ENCODE assay signal across 16 mouse cellular contexts in genomic region chr14:31164067-31164466, GRCm38 (mm10). TPM values are rescaled to one million over a fixed set of nuclear protein-coding genes. Genes with fewer than 3 reads are reported as not detected.
A peak's percentile ranks its signal among the peaks of the same experiment; 100 is the strongest.
DNase-seq lines count a peak whose midpoint lies in the region; ATAC-seq lines count a peak whose summit lies in the region.
"Had no signal": no experiment of that assay in that cellular context is flagged by ENCODE, and none has a peak within 500 bp of the region (broad histone marks: within the 10 kb centered on the region; RNA-seq: fewer than 3 reads in every experiment).

No protein-coding gene starts in this region.

- no peak overlapping the region for H3K4me3 ChIP-seq in forebrain, embryonic 16.5 days (replicated peaks; ENCODE audit: low read length)
- no peak overlapping the region for H3K4me3 ChIP-seq in forebrain, embryonic 11.5 days (ENCODE audit: low read depth, low read length)
- no peak overlapping the region for H3K4me3 ChIP-seq in liver, embryonic 13.5 days (replicated peaks)
- H3K4me3 ChIP-seq in midbrain, embryonic 14.5 days (replicated peaks; ENCODE audit: low read depth, low read length), result no peak overlapping the region
- H3K4me3 ChIP-seq: embryonic facial prominence, embryonic 13.5 days; hindbrain, embryonic 12.5 days; lung, embryonic 15.5 days; midbrain, embryonic 13.5 days; neural tube, embryonic 13.5 days had no signal

- WGBS in forebrain, embryonic 16.5 days, result 67% methylated on average over 8 of the region's 8 CpGs
- 80% methylated on average over 8 of the region's 8 CpGs for WGBS in forebrain, embryonic 11.5 days
- WGBS in liver, embryonic 13.5 days (ENCODE audit: insufficient replicate concordance), result 28% methylated on average over 8 of the region's 8 CpGs
- WGBS in midbrain, embryonic 14.5 days, result 84% methylated on average over 8 of the region's 8 CpGs

- peak; percentile 46; the same call in 1 of the 2 replicates for ATAC-seq in forebrain, embryonic 16.5 days
- no peak for ATAC-seq in forebrain, embryonic 11.5 days (replicated peaks; ENCODE audit: low FRiP score)
- ATAC-seq in liver, embryonic 13.5 days (ENCODE audit: low read depth), result 0 out of 2 replicates have a peak, but pooled peaks have one; percentile 6
- ATAC-seq in frontal cortex, adult (ENCODE audit: low TSS enrichment), result no peak
- ATAC-seq in midbrain, embryonic 14.5 days (ENCODE audit: low FRiP score, low TSS enrichment), result no peak
- ATAC-seq: midbrain, embryonic 13.5 days had no signal

- no peak overlapping the region for H3K9ac ChIP-seq in forebrain, embryonic 16.5 days (replicated peaks; ENCODE audit: low read depth, low read length)
- H3K9ac ChIP-seq in forebrain, embryonic 11.5 days (ENCODE audit: low read length), result no peak overlapping the region
- 0 out of 2 replicates have a peak overlapping the region, but pooled peaks have one; percentile 9 for H3K9ac ChIP-seq in liver, embryonic 13.5 days
- H3K9ac ChIP-seq in midbrain, embryonic 14.5 days (replicated peaks; ENCODE audit: low read length), result no peak overlapping the region
- H3K9ac ChIP-seq: embryonic facial prominence, embryonic 13.5 days; hindbrain, embryonic 12.5 days; lung, embryonic 15.5 days; midbrain, embryonic 13.5 days; neural tube, embryonic 13.5 days had no signal

- H3K4me1 ChIP-seq in forebrain, embryonic 16.5 days (replicated peaks; ENCODE audit: control insufficient read depth, insufficient read depth, low read length), result peaks cover 9% of the 10 kb centered on the region
- no peaks in the 10 kb centered on the region for H3K4me1 ChIP-seq in forebrain, embryonic 11.5 days (replicated peaks; ENCODE audit: control insufficient read depth, insufficient read depth, low read length)
- H3K4me1 ChIP-seq in liver, embryonic 13.5 days (replicated peaks), result peaks cover 79% of the 10 kb centered on the region
- H3K4me1 ChIP-seq in midbrain, embryonic 14.5 days (ENCODE audit: control insufficient read depth, insufficient read depth, low read length), result no peaks in the 10 kb centered on the region
- H3K4me1 ChIP-seq: lung, embryonic 15.5 days had no signal

- no peaks in the 10 kb centered on the region for H3K36me3 ChIP-seq in forebrain, embryonic 16.5 days (ENCODE audit: control insufficient read depth, insufficient read depth)
- no peaks in the 10 kb centered on the region for H3K36me3 ChIP-seq in forebrain, embryonic 11.5 days (ENCODE audit: control insufficient read depth, insufficient read depth, low read length)
- H3K36me3 ChIP-seq in liver, embryonic 13.5 days, result no peaks in the 10 kb centered on the region
- no peaks in the 10 kb centered on the region for H3K36me3 ChIP-seq in midbrain, embryonic 14.5 days (ENCODE audit: control insufficient read depth, insufficient read depth, low read length)
- H3K36me3 ChIP-seq: embryonic facial prominence, embryonic 13.5 days; G1E; hindbrain, embryonic 12.5 days; lung, embryonic 15.5 days; midbrain, embryonic 13.5 days; neural tube, embryonic 13.5 days had no signal

- no peak overlapping the region for H3K27ac ChIP-seq in forebrain, embryonic 16.5 days (ENCODE audit: low read length)
- no peak overlapping the region for H3K27ac ChIP-seq in forebrain, embryonic 11.5 days (ENCODE audit: low read depth, low read length)
- H3K27ac ChIP-seq in liver, embryonic 13.5 days, result peak overlapping the region; percentile 34
- H3K27ac ChIP-seq in midbrain, embryonic 14.5 days (replicated peaks; ENCODE audit: low read depth, low read length), result no peak overlapping the region
- H3K27ac ChIP-seq: embryonic facial prominence, embryonic 13.5 days; hindbrain, embryonic 12.5 days; lung, embryonic 15.5 days; midbrain, embryonic 13.5 days; neural tube, embryonic 13.5 days had no signal

- DNase-seq in forebrain, embryonic 11.5 days (ENCODE audit: low spot score), result no peak
- peak; percentile 26 for DNase-seq in ZHBTc4 (ENCODE audit: low read depth, low spot score)
- peak; percentile 84 to 87 for DNase-seq in cerebellum, postnatal 10 days
- peak; percentile 28 for DNase-seq in liver, embryonic 13.5 days
- no peak for DNase-seq in left cerebral cortex, adult 9 months (ENCODE audit: low spot score in 2 of 2)
- DNase-seq in midbrain, embryonic 14.5 days, result no peak
- DNase-seq: kidney, adult 18-20 months; thymus, adult 18-20 months had no signal

- H3K9me3 ChIP-seq in forebrain, embryonic 16.5 days (ENCODE audit: control insufficient read depth, low read length), result no peaks in the 10 kb centered on the region
- H3K9me3 ChIP-seq in forebrain, embryonic 11.5 days (ENCODE audit: control insufficient read depth, low read length), result no peaks in the 10 kb centered on the region
- no peaks in the 10 kb centered on the region for H3K9me3 ChIP-seq in liver, embryonic 13.5 days (replicated peaks)
- H3K9me3 ChIP-seq in midbrain, embryonic 14.5 days (ENCODE audit: control insufficient read depth, low read length), result no peaks in the 10 kb centered on the region
- H3K9me3 ChIP-seq: embryonic facial prominence, embryonic 13.5 days; G1E; hindbrain, embryonic 12.5 days; lung, embryonic 15.5 days; midbrain, embryonic 13.5 days; neural tube, embryonic 13.5 days had no signal

- H3K27me3 ChIP-seq in forebrain, embryonic 16.5 days (replicated peaks; ENCODE audit: control insufficient read depth, insufficient read depth, low read length), result no peaks in the 10 kb centered on the region
- H3K27me3 ChIP-seq in forebrain, embryonic 11.5 days (ENCODE audit: control insufficient read depth, insufficient read depth, low read length), result no peaks in the 10 kb centered on the region
- H3K27me3 ChIP-seq in liver, embryonic 13.5 days, result peaks cover 38% of the 10 kb centered on the region
- no peaks in the 10 kb centered on the region for H3K27me3 ChIP-seq in midbrain, embryonic 14.5 days (ENCODE audit: control insufficient read depth, insufficient read depth, low read length)
- H3K27me3 ChIP-seq: embryonic facial prominence, embryonic 13.5 days; hindbrain, embryonic 12.5 days; lung, embryonic 15.5 days; midbrain, embryonic 13.5 days; neural tube, embryonic 13.5 days had no signal

- H3K4me2 ChIP-seq in forebrain, embryonic 16.5 days (ENCODE audit: low read length), result no peak overlapping the region
- H3K4me2 ChIP-seq in forebrain, embryonic 11.5 days (ENCODE audit: low read depth, low read length, severe bottlenecking), result no peak overlapping the region
- peak overlapping the region; percentile 19 for H3K4me2 ChIP-seq in liver, embryonic 13.5 days
- no peak overlapping the region for H3K4me2 ChIP-seq in midbrain, embryonic 14.5 days (ENCODE audit: low read length)
- H3K4me2 ChIP-seq: embryonic facial prominence, embryonic 13.5 days; hindbrain, embryonic 12.5 days; lung, embryonic 15.5 days; midbrain, embryonic 13.5 days; neural tube, embryonic 13.5 days had no signal

RNA-seq across cellular contexts. Expression of gene Stab1, which starts 4.4 kb away (rescaled TPM):
- 13.0 and 13.9 TPM in 2 replicates for polyA plus RNA-seq in forebrain, embryonic 16.5 days (2015; fragmentation: Nextera tagmentation; extraction: Ambion mirVana)
- polyA plus RNA-seq in forebrain, embryonic 11.5 days (2014; fragmentation: Nextera tagmentation; extraction: Ambion mirVana), result 21.8 and 27.1 TPM in 2 replicates
- 18.5 and 19.2 TPM in 2 replicates for polyA plus RNA-seq in liver, embryonic 13.5 days (2015; fragmentation: Nextera tagmentation; extraction: Ambion mirVana)
- polyA plus RNA-seq in midbrain, embryonic 14.5 days (2014; fragmentation: Nextera tagmentation; extraction: Ambion mirVana), result 6.6 and 26.6 TPM in 2 replicates
- polyA plus RNA-seq: G1E had no signal

RNA-seq across cellular contexts. Expression of gene Nt5dc2, which starts 33.2 kb away (rescaled TPM):
- 146 and 165 TPM in 2 replicates for polyA plus RNA-seq in forebrain, embryonic 16.5 days (2015; fragmentation: Nextera tagmentation; extraction: Ambion mirVana)
- polyA plus RNA-seq in forebrain, embryonic 11.5 days (2014; fragmentation: Nextera tagmentation; extraction: Ambion mirVana), result 565 and 637 TPM in 2 replicates
- polyA plus RNA-seq in liver, embryonic 13.5 days (2015; fragmentation: Nextera tagmentation; extraction: Ambion mirVana), result 174 and 196 TPM in 2 replicates
- 234 and 284 TPM in 2 replicates for polyA plus RNA-seq in midbrain, embryonic 14.5 days (2014; fragmentation: Nextera tagmentation; extraction: Ambion mirVana)

RNA-seq across cellular contexts. Expression of gene Smim4, which starts 35.3 kb away (rescaled TPM):
- 62.7 and 64.1 TPM in 2 replicates for polyA plus RNA-seq in forebrain, embryonic 16.5 days (2015; fragmentation: Nextera tagmentation; extraction: Ambion mirVana)
- 50.9 and 52.7 TPM in 2 replicates for polyA plus RNA-seq in forebrain, embryonic 11.5 days (2014; fragmentation: Nextera tagmentation; extraction: Ambion mirVana)
- 81.6 and 90.8 TPM in 2 replicates for polyA plus RNA-seq in liver, embryonic 13.5 days (2015; fragmentation: Nextera tagmentation; extraction: Ambion mirVana)
- 64.8 and 77.7 TPM in 2 replicates for polyA plus RNA-seq in midbrain, embryonic 14.5 days (2014; fragmentation: Nextera tagmentation; extraction: Ambion mirVana)

RNA-seq across cellular contexts. Expression of gene Tnnc1, which starts 44.0 kb away (rescaled TPM):
- polyA plus RNA-seq in forebrain, embryonic 16.5 days (2015; fragmentation: Nextera tagmentation; extraction: Ambion mirVana), result 1.5 and 2.5 TPM in 2 replicates
- polyA plus RNA-seq in forebrain, embryonic 11.5 days (2014; fragmentation: Nextera tagmentation; extraction: Ambion mirVana), result 0.59 and 0.83 TPM in 2 replicates
- 21.1 and 25.3 TPM in 2 replicates for polyA plus RNA-seq in liver, embryonic 13.5 days (2015; fragmentation: Nextera tagmentation; extraction: Ambion mirVana)
- polyA plus RNA-seq in midbrain, embryonic 14.5 days (2014; fragmentation: Nextera tagmentation; extraction: Ambion mirVana), result 2.1 and 2.6 TPM in 2 replicates

RNA-seq across cellular contexts. Expression of gene Nisch, which starts 52.7 kb away (rescaled TPM):
- 359 and 389 TPM in 2 replicates for polyA plus RNA-seq in forebrain, embryonic 16.5 days (2015; fragmentation: Nextera tagmentation; extraction: Ambion mirVana)
- polyA plus RNA-seq in forebrain, embryonic 11.5 days (2014; fragmentation: Nextera tagmentation; extraction: Ambion mirVana), result 399 and 407 TPM in 2 replicates
- polyA plus RNA-seq in liver, embryonic 13.5 days (2015; fragmentation: Nextera tagmentation; extraction: Ambion mirVana), result 77.9 and 84.9 TPM in 2 replicates
- 280 and 343 TPM in 2 replicates for polyA plus RNA-seq in midbrain, embryonic 14.5 days (2014; fragmentation: Nextera tagmentation; extraction: Ambion mirVana)

Comparison
In these comparisons a context has a peak if more than half of its experiments do, and no peak if none do; other contexts are left out.
1. ATAC-seq: peak in forebrain, embryonic 16.5 days (single experiment) and liver, embryonic 13.5 days (single experiment); none in forebrain, embryonic 11.5 days (single experiment), frontal cortex, adult (single experiment) and midbrain, embryonic 14.5 days (single experiment).
2. DNase-seq: peak in ZHBTc4 (single experiment), cerebellum, postnatal 10 days (2 of 2) and liver, embryonic 13.5 days (single experiment); none in forebrain, embryonic 11.5 days (single experiment), left cerebral cortex, adult 9 months (0 of 2) and midbrain, embryonic 14.5 days (single experiment).